Mouse (Mus musculus): Measurements from ENCODE around the gene Pappa2. TPM values are rescaled to one million over a fixed set of nuclear protein-coding genes. Genes with fewer than 3 reads are reported as not detected.
A peak's percentile ranks its signal among the peaks of the same experiment; 100 is the strongest.

The Pappa2 gene
- total RNA-seq, 2 experiments from 2014 or later: 0.36 to 0.39 TPM

DNA sequence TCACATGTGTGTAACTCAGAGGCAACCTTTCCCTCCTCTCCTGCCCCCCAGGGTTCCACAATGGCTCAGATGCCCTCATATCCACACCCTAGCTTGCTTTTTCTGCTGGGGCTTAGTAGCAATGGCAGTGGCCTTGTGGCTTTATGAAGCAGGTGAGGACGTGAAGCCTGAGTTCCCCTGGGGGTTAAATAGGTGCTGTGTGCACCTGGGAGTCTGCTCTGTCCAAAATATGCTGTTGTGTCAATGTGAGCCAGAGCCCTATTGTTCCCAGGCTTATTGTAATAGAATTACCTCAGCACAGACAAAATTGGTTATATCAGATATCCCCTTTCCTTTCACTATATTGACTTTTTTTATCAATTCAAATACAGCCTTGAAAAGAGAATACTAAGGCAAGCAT is 292.6 kb downstream of the Pappa2 start:
- DNase-seq (ENCODE audit: low spot score): no peak
- intact Hi-C loops (cut with DNase I): no loop called here

GRCm38 (mm10) chr1:158669971-158670592 is 310.2 kb downstream of the Pappa2 start:
- DNase-seq (ENCODE audit: low spot score): peak; percentile 4
- intact Hi-C loops (cut with DNase I): loop anchor here (1.0 to 2.0 kb wide), 2 partner anchors 283 to 465 kb away; no protein-coding TSS in a partner anchor

DNA sequence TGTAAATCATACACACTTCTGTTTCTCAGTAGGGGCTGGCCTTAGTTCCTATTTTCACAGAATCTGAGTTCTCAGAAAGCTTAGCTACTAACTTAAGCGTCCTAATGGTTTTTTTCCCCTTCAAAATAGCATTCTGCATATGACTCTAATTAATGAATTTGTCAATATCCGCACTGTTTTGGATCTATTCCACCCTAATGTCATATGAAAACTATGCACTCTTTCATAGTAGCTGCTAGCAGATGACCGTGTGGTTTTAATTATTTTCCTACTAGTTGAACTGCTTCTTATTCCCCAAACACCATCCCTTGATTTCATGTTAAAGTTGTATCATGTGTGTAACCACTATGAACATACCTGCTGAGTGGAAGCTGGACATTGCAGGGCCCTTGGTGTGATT is 314.3 kb downstream of the Pappa2 start:
- intact Hi-C loops (cut with DNase I): no loop called here
- no peak for DNase-seq (ENCODE audit: low spot score)
